Mouse (Mus musculus) liver, adult 2 months (tissue): ENCODE data around the gene Med15. TPM values are rescaled to one million over a fixed set of nuclear protein-coding genes. Genes with fewer than 3 reads are reported as not detected.
A peak's percentile ranks its signal among the peaks of the same experiment; 100 is the strongest.

ENCODE experiments used
- DNase-seq: peaks from one replicate; pipeline ENCODE4 v3.0.0-alpha.2; 2011; ENCODE audit warnings: low read depth, low spot score; ENCODE audit errors: extremely low read depth
- H3K27ac ChIP-seq: fragments of 200-500 bp; replicated peaks from 2 replicates; pipeline ENCODE4 v1.5.1; 2012; ENCODE audit warnings: low read depth, mild to moderate bottlenecking, control low read depth, inconsistent platforms, low read length; ENCODE audit not compliant: insufficient read depth
- H3K27me3 ChIP-seq: fragments of 200-500 bp; 2 replicates; pipeline ENCODE4 v1.6.1; 2012; ENCODE audit warnings: mild to moderate bottlenecking, moderate library complexity, low read length, inconsistent platforms; ENCODE audit not compliant: control insufficient read depth, insufficient read depth
- H3K36me3 ChIP-seq: fragments of 200-500 bp; 2 replicates; pipeline ENCODE4 v1.6.1; 2012; ENCODE audit warnings: low read length, inconsistent platforms; ENCODE audit not compliant: control insufficient read depth, insufficient read depth
- H3K4me1 ChIP-seq: fragments of 200-500 bp; 2 replicates; pipeline ENCODE4 v1.6.1; 2011; ENCODE audit warnings: low read length; ENCODE audit not compliant: control insufficient read depth, insufficient read depth
- H3K4me3 ChIP-seq: fragments of 200-500 bp; 2 replicates; pipeline ENCODE4 v1.5.1; 2011; ENCODE audit warnings: low read depth, mild to moderate bottlenecking, control low read depth, low read length, moderate library complexity; ENCODE audit not compliant: insufficient read depth
- H3K79me2 ChIP-seq: fragments of 200-500 bp; 2 replicates; pipeline ENCODE4 v1.6.1; 2012; ENCODE audit warnings: inconsistent platforms, mild to moderate bottlenecking, low read length, moderate library complexity; ENCODE audit not compliant: control insufficient read depth, insufficient read depth
- H3K9ac ChIP-seq: fragments of 200-500 bp; 2 replicates; pipeline ENCODE4 v1.6.1; 2012; ENCODE audit warnings: low read depth, mild to moderate bottlenecking, control low read depth, inconsistent platforms, low read length
- CTCF ChIP-seq: fragments of 200-500 bp; IDR thresholded peaks from 2 replicates; pipeline ENCODE4 v1.5.1; 2011; ENCODE audit warnings: low read depth, low read length, control low read depth
- POLR2A ChIP-seq: fragments of 200-500 bp; IDR thresholded peaks from 2 replicates; pipeline ENCODE4 v1.6.1; 2011; ENCODE audit warnings: low read length, control low read depth; ENCODE audit not compliant: insufficient read depth; ENCODE audit errors: extremely low read depth
- WGBS: fragments of 180-500 bp; shearing (Covaris S2); methylation state at CpG from one replicate; pipeline ENCODE4 v1.1.7; 2018; 5-methylcytosine and 5-hydroxymethylcytosine counted together
- polyA plus RNA-seq: library from polyadenylated mRNA; depleted of rRNA; stranded (reverse); fragments of >200 nt; gene quantifications from 2 replicates; pipeline ENCODE4 v1.2.3, GENCODE M21; 2012
- total RNA-seq: library from RNA; depleted of rRNA; stranded (reverse); fragments of >200 nt; gene quantifications from 2 replicates; pipeline ENCODE4 v1.2.3, GENCODE M21; 2014

The Med15 gene
- total and polyA plus RNA-seq, 2 experiments, result 14.8 to 49.7 TPM

- no peak for DNase-seq
- WGBS, result 63% methylated on average over 4 of the region's 4 CpGs
- H3K79me2 ChIP-seq, result peaks cover 8% of the 10 kb centered on the region; the same call in 1 of the 2 replicates
- peaks cover 14% of the 10 kb centered on the region; the same call in 1 of the 2 replicates for H3K36me3 ChIP-seq
- peaks cover 4% of the 10 kb centered on the region for H3K4me1 ChIP-seq
- TF ChIP-seq POLR2A, result no peak
- TF ChIP-seq CTCF, result no peak
- no peak overlapping the region for H3K4me3 ChIP-seq
- no peak overlapping the region for H3K27ac ChIP-seq
- no peaks in the 10 kb centered on the region for H3K27me3 ChIP-seq
- H3K9ac ChIP-seq, result no peak overlapping the region
Measured at GRCm38 (mm10) chr16:17764108-17764511, 31.4 kb upstream of the Med15 start.

GRCm38 (mm10) chr16:17761074-17761473 lies 28.4 kb upstream of the Med15 start:
- H3K9ac ChIP-seq, result no peak overlapping the region
- no peaks in the 10 kb centered on the region for H3K27me3 ChIP-seq
- H3K27ac ChIP-seq, result no peak overlapping the region
- peaks cover 5% of the 10 kb centered on the region; the same call in 1 of the 2 replicates for H3K36me3 ChIP-seq
- H3K4me3 ChIP-seq, result no peak overlapping the region
- DNase-seq, result no peak
- peaks cover 8% of the 10 kb centered on the region; the same call in 1 of the 2 replicates for H3K79me2 ChIP-seq
- TF ChIP-seq POLR2A, result no peak
- H3K4me1 ChIP-seq, result peaks cover 5% of the 10 kb centered on the region
- WGBS, result 71% methylated on average over 1 of the region's 1 CpGs

- Histone ChIP-seq H3K4me3 (no peak overlapping the region), H3K27me3 (no peaks in the 10 kb centered on the region), H3K79me2 (peaks cover 8% of the 10 kb centered on the region; the same call in 1 of the 2 replicates), H3K27ac (no peak overlapping the region), H3K36me3 (peaks cover 2% of the 10 kb centered on the region; the same call in 1 of the 2 replicates), H3K9ac (no peak overlapping the region), H3K4me1 (peaks cover 5% of the 10 kb centered on the region)
- DNase-seq, result peak; percentile 26
- 48% methylated on average over 8 of the region's 8 CpGs for WGBS
- TF ChIP-seq CTCF (peak; percentile 78), POLR2A (no peak)
Measured at GRCm38 (mm10) chr16:17760657-17761056, 28.0 kb upstream of the Med15 start.

GRCm38 (mm10) chr16:17759813-17760321 lies 27.2 kb upstream of the Med15 start:
- Histone ChIP-seq H3K27ac (peak overlapping the region; percentile 13; the same call in 1 of the 2 replicates), H3K4me1 (peaks cover 5% of the 10 kb centered on the region), H3K27me3 (no peaks in the 10 kb centered on the region), H3K36me3 (no peaks in the 10 kb centered on the region), H3K9ac (peak overlapping the region; percentile 89), H3K4me3 (peak overlapping the region; percentile 75), H3K79me2 (peaks cover 8% of the 10 kb centered on the region; the same call in 1 of the 2 replicates)
- TF ChIP-seq CTCF, result no peak
- TF ChIP-seq POLR2A, result no peak
- peak; percentile 51 for DNase-seq
- 2% methylated on average over 54 of the region's 54 CpGs for WGBS

GRCm38 (mm10) chr16:17759344-17759773 lies 26.7 kb upstream of the Med15 start, which contains the start of gene Klhl22:
TSS of gene Klhl22 (plus strand) at chr16:17759618.
- Histone ChIP-seq H3K36me3 (no peaks in the 10 kb centered on the region), H3K4me1 (peaks cover 5% of the 10 kb centered on the region), H3K27me3 (no peaks in the 10 kb centered on the region), H3K4me3 (peak within 1 kb of the TSS; percentile 75), H3K79me2 (peaks cover 8% of the 10 kb centered on the region; the same call in 1 of the 2 replicates), H3K27ac (peak within 1 kb of the TSS; percentile 13; the same call in 1 of the 2 replicates), H3K9ac (peak within 1 kb of the TSS; percentile 89)
- under 1% methylated on average over 28 of the region's 28 CpGs for whole genome bisulfite sequencing
- DNase-seq, result peak; percentile 62
- no peak for TF ChIP-seq CTCF
- peak; percentile 73 for TF ChIP-seq POLR2A

- Histone ChIP-seq H3K27ac (no peak overlapping the region), H3K4me3 (peak overlapping the region; percentile 75; the same call in 1 of the 2 replicates), H3K27me3 (no peaks in the 10 kb centered on the region), H3K9ac (peak overlapping the region; percentile 1; the same call in 1 of the 2 replicates), H3K4me1 (peaks cover 5% of the 10 kb centered on the region), H3K36me3 (no peaks in the 10 kb centered on the region), H3K79me2 (peaks cover 8% of the 10 kb centered on the region; the same call in 1 of the 2 replicates)
- TF ChIP-seq CTCF, result no peak
- TF ChIP-seq POLR2A, result no peak
- peak; percentile 20 for DNase-seq
- 37% methylated on average over 9 of the region's 9 CpGs for WGBS
Measured at GRCm38 (mm10) chr16:17758902-17759301, 26.2 kb upstream of the Med15 start.
